Mouse (Mus musculus) hematopoietic stem cell, adult 5-6 weeks (primary cell): ENCODE measurements around the gene Erbb3. TPM values are rescaled to one million over a fixed set of nuclear protein-coding genes. Genes with fewer than 3 reads are reported as not detected.
"Not testable (repeated sequence)": the region's sequence is repeated elsewhere in the genome, so short reads cannot be mapped to it uniquely, and the experiment has no call there.

Source experiments
- ATAC-seq, 2 experiments: fragments of 125-278 bp in 1 of 2; replicated peaks in 1 of 2; 2 replicates each; pipeline ENCODE4 v1.8.0; 2016 to 2017; ENCODE audit warnings: inconsistent platforms in 2 of 2, mild to moderate bottlenecking in 2 of 2, moderate number of reproducible peaks in 2 of 2, low read depth in 1 of 2, moderate TSS enrichment in 1 of 2; ENCODE audit not compliant: low FRiP score in 2 of 2, poor library complexity in 2 of 2, severe bottlenecking in 2 of 2, insufficient read depth in 1 of 2, low TSS enrichment in 1 of 2
- total RNA-seq: library from RNA; stranded (forward); fragments of 172-1452, 232-1000 nt; gene quantifications from 2 replicates; pipeline ENCODE4 v1.2.3, GENCODE M21; 2017

Erbb3 gene
- total RNA-seq, 1 experiment from 2014 or later, result 0.99 TPM

DNA sequence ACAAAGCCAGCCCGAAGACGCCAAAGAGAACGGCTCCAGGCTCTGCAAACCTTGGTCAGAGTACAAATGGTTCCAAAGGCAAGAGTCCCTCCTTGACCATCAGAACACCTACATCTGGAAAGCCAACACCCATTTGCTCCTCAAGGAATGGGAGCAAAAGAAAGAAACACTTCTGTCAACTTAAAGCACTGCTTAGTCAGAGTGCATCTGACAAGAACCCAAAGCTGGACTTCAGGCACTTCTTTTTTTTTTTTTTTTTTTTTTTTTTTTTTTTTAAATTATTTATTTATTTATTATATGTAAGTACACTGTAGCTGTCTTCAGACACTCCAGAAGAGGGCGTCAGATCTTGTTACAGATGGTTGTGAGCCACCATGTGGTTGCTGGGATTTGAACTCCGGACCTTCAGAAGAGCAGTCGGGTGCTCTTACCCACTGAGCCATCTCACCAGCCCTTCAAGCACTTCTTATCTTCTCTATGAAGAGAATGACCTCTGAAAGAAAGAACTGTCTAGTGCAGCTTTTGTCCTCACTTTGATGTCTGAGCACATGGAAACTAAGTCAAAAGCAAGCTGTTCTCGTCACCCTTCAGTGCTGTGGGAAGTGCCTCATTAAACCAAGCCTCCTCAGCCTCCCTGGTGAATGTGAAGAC, 26.5 kb upstream of the Erbb3 start:
- ATAC-seq, result not testable (repeated sequence)

DNA sequence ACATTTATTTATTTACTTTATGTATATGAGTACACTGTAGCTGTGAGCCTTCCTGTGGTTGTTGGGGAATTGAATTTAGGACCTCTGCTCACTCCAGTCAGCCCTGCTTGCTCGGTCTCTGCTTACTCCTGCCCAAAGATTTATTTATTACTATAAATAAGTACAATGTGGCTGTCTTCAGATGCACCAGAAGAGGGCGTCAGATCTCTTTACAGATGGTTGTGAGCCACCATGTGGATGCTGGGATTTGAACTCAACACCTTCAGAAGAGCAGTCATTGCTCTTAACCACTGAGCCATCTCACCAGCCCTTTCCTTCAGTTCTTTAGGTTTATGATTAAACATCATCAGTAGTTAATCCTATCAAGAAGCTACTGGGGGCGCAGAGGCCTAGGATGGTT, 25.5 kb upstream of the Erbb3 start:
- no peak for ATAC-seq

DNA sequence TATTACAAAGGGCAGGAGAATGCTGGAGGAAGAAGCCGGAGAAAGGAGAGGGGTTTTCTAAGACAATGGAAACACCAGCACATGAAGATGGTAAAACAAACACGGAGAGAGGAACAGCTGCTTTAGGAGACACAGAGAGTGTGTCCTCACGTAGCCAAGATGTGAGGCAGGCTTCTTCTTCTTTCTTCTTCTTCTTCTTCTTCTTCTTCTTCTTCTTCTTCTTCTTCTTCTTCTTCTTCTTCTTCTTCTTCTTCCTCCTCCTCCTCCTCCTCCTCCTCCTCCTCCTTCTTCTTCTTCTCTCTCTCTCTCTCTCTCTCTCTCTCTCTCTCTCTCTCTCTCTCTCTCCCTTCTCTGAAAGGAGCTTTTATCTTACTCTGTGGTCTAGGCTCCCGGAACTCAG, 24.4 kb upstream of the Erbb3 start:
- ATAC-seq, result not testable (repeated sequence)

DNA sequence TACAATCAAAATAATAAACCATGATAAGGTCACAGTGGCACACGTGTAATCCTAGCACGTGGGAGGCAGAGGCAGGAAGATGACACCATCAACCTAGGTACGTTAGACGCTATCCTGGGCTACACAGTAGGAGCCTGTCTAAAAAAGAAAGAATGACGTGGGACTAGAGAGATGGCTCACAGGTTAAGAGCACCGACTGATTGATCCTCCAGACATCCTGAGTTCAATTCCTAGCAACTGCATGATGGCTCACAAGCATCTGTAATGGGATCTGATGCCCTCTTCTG, 23.6 kb upstream of the Erbb3 start:
- ATAC-seq, result no peak

DNA sequence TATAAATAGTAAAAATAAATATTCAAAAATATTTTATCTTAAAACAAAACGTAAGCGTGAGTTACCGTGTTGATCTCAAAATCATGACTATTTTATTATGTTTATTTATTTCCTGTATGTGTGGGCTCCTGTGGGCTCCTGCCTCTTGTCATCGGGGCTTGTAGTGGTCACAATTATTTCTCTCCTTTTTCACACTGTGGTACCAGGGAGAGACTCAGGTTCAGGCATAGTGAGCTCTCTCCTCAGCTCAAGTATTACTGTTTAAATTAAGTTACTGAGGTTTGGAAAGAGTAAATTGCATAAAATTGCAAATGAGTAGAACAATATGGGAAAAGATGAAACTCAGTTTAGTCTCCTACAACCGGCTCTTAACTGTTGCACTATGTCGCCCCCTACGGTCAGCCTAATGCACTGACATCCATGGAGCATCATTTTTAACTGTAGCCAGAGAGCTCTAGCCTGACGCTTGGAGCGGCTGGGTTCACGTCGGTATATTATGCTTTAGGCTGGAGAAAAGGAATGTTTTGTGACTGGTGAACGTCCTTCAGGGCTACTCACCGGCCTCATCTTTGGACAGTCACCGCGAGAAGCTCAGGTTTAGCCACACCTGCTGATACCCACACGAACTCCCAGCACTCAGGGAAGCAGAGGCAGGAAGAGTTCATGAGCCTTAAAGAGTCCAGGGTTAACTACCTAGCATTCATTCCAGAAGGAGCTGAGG, 23.1 kb upstream of the Erbb3 start:
- ATAC-seq, result peak; percentile 89 to 98

DNA sequence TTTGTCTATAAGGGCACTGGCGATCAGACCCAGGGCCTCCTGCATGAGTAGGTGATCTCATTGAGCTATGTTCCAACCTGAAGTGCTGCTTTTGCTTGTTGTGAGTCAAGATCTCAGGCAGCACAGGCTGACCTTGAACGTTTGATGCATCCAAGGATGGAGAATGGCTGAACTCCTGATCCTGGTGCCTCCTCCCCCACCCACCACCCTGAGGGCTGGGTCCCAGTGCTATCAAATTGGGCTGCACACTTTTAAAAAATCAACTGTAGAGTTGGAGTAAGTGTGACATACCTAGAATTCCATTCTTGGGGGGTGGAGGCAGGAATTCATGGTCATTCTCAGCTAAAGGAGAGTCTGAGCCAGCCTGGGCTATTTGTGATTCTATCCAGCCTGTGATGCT, 17.0 kb upstream of the Erbb3 start:
- no peak for ATAC-seq

- ATAC-seq, result no peak
These were observed 13.1 kb upstream of the Erbb3 start for GRCm38 (mm10) chr10:128602470-128603128.

- ATAC-seq, result no peak
These were observed 12.0 kb upstream of the Erbb3 start for GRCm38 (mm10) chr10:128601499-128601898.

- ATAC-seq, result no peak
These were observed 9.0 kb upstream of the Erbb3 start for GRCm38 (mm10) chr10:128598476-128598875.

DNA sequence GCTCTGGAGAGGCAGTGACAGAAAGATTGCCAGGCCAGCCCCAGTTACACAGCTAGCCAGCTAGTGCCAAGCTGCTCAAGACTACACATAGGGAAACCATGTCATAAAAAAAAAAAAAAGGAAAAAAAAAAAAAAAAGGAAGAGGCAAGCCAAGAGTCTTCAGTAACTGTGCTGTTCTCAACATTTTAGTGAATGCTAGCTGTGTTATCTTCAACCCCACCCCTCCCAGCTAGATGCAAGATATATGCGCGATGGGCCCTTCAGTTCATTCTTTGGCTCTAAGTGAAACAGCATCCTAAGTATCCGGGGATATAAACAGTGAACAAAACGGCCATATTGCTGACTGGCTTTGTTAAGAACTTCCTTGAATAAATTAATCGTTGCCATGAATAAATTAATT, 3.3 kb upstream of the Erbb3 start:
- ATAC-seq, result no peak

GRCm38 (mm10) chr10:128591436-128591835, 2.0 kb upstream of the Erbb3 start:
- ATAC-seq, result no peak

DNA sequence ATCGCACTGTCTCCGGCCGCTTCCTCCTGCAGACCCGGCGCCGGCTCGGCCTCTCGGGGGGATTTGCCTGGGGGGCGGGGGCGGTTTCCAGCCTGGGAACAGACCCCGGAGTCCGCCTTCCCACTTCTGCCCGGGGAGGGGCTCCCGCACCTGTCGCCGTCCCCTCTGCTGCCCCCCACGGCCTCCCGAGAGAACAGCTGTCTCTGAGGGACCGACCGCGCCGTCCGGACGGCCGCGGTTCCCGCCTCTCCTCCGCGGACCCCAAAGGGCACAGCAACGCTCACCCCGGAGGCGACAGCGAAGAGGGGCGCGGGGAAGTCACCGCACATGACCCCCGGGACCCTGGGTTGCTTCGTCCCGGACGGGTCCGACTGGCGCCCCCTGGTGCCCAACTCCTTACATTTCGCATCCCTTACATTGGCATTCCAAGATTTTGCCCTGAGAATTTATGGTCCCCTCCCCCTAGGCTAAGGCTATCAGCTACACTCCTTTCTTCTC, 790 bp upstream of the Erbb3 start:
- peak in 1 of 2 experiments; percentile 58; a peak in 1 of 4 replicates for ATAC-seq

GRCm38 (mm10) chr10:128588775-128589463, 533 bp downstream of the Erbb3 start:
- ATAC-seq, result no peak

- ATAC-seq, result no peak
These were observed 1.3 kb downstream of the Erbb3 start for GRCm38 (mm10) chr10:128588136-128588535.

- ATAC-seq, result no peak
These were observed 1.8 kb downstream of the Erbb3 start for GRCm38 (mm10) chr10:128587697-128588096.

- ATAC-seq, result no peak
These were observed 2.3 kb downstream of the Erbb3 start for GRCm38 (mm10) chr10:128587120-128587519.

DNA sequence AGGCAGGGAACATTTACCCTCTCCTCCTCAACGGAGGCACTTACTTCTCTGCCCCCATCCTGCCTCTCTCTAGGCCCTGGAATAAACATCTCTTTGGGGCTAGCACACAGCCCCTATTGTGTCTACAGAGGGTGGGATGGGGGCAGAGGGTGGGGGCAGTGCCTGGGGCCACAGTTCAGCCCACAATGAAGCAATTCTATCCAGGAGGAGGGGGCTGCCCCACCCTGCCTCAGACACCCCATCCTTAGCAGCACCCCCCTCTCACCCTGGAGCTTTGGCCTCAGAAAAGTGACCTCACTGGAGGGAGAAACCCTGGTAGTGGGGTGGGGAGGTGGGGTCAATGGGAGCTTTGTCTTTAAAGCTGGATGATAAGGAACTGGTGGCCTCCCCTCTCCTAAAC, 2.9 kb downstream of the Erbb3 start:
- no peak for ATAC-seq

- ATAC-seq, result no peak
These were observed 5.1 kb downstream of the Erbb3 start for GRCm38 (mm10) chr10:128584386-128584785.
